Mouse (Mus musculus) frontal cortex, adult (tissue): ENCODE results near the gene Ppp1r2.

Source experiments
- ATAC-seq: cut with Nextera tagmentation; 2 replicates; pipeline ENCODE4 v1.9.2; 2017; ENCODE audit warnings: mild to moderate bottlenecking, moderate library complexity, mixed read lengths; ENCODE audit not compliant: low TSS enrichment

The Ppp1r2 gene

GRCm38 (mm10) chr16:31290281-31290680 is 15.2 kb upstream of the Ppp1r2 start:
- peak; percentile 85 for ATAC-seq

- ATAC-seq = peak; percentile 88
These were observed 12.6 kb upstream of the Ppp1r2 start for GRCm38 (mm10) chr16:31287712-31288111.

DNA sequence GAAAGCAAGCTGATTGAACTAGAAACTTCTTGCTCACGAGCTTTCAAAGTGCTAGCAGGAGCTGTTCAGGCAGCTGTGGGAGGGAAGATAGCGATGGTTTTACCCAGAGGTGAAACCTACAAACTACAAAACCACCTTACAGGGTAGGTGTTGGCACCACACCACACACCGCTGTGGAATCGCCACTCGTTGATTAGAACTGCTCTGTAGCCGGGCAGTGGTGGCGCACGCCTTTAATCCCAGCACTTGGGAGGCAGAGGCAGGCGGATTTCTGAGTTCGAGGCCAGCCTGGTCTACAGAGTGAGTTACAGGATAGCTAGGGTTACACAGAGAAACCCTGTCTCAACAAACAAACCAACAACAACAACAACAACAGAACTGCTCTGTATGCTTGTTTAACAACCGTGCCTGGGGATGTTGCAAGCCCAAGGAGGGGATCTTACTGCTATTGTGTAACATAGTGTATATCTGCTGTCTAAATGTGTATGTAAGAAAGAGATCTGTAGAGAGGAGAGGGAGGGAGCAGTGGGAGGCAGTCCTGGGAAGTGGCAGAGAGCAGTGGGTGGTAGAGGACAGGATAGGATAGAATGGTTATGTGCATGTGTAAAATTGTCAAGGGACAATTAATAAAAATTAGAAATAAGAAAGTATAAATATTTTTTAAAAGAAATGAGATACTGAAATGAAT is 11.9 kb upstream of the Ppp1r2 start:
- ATAC-seq = no peak

DNA sequence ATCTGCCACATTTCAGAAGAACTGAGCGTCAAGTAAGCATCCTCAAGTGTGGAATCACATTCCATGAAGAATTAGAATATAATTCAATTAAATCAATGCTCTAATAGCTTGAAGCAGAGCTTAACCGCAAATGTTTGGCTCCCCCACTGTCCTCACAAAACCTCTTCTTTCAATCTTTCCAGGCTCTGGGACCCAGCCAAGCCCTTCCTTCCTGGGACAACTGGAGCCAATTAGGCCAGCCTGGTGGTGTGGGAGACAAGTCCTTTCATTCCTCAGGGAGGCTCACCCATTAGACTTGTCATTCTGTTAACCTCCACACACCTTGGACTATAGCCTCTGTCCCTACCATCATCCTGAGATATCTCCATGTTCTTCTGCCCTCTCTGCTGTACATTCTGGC is 6.9 kb upstream of the Ppp1r2 start:
- no peak for ATAC-seq

- ATAC-seq = no peak
These were observed 5.1 kb upstream of the Ppp1r2 start for GRCm38 (mm10) chr16:31280176-31280575.

DNA sequence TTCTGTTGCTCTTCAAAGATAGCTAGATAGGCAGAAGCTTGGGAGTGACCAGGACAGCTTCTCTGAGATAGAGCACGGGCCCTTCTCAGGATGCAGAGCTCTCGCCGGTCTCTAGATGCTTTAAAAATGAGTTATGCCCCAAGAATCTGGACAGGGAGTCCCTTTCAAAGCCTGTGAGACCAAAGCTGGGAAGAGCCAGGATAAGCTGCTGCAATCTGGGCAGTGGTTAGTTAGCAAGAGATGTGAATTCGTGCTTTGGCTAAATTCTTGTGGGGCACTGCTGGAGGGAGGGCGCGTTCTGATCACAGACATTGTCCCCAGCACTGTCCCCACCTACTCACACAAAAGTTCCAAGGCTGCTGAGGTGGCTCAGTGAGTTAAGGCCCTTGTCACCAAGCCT is 3.5 kb upstream of the Ppp1r2 start:
- no peak for ATAC-seq

DNA sequence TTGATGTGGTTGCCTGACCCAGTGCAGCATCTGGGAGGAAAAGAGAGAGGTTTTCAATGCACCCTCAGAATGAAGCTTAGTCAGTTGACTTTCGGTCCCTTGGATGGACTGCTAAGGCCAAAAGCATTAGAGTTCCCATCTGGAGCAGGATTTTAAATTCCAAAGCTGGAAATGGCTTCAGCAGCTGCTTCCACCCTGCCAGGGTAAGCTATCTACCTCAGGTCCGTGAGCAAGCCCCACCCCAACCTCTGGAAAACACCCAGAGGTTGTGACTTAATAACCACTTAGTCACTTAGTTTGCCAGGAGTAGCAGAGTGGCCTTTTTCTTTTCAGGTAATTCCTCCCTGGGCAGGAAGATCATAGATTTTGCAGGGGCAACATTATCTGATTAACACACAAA is 3.0 kb upstream of the Ppp1r2 start:
- no peak for ATAC-seq

- peak; percentile 15; the same call in 1 of the 2 replicates for ATAC-seq
These were observed 1.9 kb upstream of the Ppp1r2 start for GRCm38 (mm10) chr16:31276962-31277361.

DNA sequence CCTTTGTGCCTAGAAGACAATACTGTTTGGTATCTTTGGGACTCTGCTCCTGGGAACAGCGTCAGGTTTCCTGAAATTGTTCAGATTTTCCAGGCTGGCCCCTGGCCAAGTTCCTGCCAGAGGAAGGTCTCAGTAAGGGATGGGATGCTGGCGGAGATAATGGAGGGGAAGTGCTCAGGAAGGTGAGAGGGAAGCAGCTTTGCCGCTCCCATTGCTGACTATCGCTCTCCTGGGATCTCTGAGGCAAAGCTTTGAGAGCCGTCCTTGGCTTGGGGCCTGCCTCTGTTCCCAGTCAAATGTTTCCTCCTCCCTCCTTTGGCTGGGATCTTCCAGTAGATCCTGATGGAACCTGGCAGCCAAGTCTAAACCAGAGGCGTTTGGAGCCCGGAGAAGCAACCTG is 1.5 kb upstream of the Ppp1r2 start:
- peak; percentile 66 for ATAC-seq

DNA sequence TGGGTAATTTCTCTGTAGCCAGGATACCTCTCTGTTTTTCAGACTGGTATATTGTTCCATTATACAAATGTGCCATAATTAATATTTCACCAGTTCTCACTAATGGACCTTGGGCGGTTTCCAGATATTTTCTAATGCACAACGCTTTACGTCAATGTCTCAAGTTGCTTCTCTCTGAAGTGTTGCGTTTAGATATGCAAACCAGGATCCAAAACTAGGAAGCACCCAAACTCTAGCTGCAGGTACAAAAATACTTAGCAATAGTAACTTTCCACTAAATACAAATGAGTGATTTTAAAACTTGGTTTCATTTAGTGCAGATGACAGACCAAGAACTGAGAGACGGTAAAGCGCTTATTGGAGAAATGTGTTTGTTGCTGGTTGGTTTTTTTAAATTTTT is 993 bp downstream of the Ppp1r2 start:
- no peak for ATAC-seq

GRCm38 (mm10) chr16:31266692-31267091 is 8.4 kb downstream of the Ppp1r2 start:
- no peak for ATAC-seq

- ATAC-seq = no peak
These were observed 18.9 kb downstream of the Ppp1r2 start for GRCm38 (mm10) chr16:31256151-31256550.

GRCm38 (mm10) chr16:31255685-31256084 is 19.4 kb downstream of the Ppp1r2 start:
- no peak for ATAC-seq

- ATAC-seq = no peak
These were observed 25.7 kb downstream of the Ppp1r2 start for GRCm38 (mm10) chr16:31249401-31249800.

DNA sequence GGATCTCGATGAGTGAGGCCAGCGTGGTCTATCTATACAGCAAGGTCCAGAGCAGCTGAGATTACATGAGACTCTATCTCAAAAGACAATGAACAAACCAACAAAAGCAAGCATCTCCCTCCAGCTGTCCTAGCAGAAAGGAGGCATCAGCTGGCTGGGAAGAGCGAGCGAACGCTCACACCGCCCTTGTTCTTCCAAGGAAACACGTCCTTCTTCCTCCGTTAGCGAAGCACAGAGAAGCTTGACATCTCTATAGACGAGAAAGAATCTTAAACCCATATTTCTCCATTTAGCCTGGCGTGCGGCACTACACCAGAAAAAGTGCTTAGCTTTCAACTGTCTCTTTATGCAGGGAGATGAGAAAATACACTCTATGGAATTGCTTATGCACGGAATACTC is 26.4 kb downstream of the Ppp1r2 start:
- peak; percentile 64 for ATAC-seq

GRCm38 (mm10) chr16:31247442-31247841 is 27.6 kb downstream of the Ppp1r2 start:
- no peak for ATAC-seq

DNA sequence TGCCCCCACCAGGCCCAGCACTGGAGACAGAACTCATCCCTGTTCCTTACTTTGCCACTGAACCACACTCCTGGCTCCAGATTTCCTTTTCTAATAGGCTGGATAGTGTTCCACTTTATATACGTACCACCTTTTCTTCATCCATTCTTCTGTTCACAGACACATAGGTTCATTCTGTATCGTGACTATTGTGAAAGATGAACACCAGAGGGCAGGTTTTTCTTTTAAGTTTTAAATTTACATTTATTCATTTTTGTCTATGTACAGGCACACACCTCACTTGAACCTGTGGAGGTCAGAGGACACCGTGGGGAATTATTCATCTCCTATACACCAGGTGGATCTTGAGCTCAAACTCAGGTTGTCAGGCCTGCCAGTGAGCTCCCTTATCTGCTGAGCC is 31.0 kb downstream of the Ppp1r2 start:
- ATAC-seq = no peak

- ATAC-seq = peak; percentile 88
These were observed 33.6 kb downstream of the Ppp1r2 start for GRCm38 (mm10) chr16:31241433-31241832.

GRCm38 (mm10) chr16:31240569-31240968 is 34.5 kb downstream of the Ppp1r2 start:
- peak; percentile 67 for ATAC-seq

DNA sequence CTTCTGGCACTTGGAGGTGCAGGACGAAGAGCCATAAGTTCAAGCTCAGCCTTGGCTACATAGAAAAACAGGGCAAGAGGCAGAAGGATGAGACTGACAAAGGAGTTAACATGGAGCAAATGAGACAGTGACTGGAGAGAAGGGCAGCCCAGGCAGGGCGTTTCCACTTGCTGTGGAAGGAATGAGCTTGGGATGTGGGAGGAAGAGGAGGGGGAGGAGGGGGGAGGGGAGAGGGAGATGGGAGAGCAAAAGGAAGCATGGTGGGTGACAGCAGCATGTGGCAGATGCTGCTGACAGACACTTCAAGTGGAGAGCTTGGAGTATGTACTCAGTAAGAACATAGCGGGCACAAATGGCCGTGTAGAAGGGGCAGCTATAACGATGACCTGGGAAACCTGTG is 36.8 kb downstream of the Ppp1r2 start:
- no peak for ATAC-seq

- no peak for ATAC-seq
These were observed 39.4 kb downstream of the Ppp1r2 start for GRCm38 (mm10) chr16:31235457-31236310.

DNA sequence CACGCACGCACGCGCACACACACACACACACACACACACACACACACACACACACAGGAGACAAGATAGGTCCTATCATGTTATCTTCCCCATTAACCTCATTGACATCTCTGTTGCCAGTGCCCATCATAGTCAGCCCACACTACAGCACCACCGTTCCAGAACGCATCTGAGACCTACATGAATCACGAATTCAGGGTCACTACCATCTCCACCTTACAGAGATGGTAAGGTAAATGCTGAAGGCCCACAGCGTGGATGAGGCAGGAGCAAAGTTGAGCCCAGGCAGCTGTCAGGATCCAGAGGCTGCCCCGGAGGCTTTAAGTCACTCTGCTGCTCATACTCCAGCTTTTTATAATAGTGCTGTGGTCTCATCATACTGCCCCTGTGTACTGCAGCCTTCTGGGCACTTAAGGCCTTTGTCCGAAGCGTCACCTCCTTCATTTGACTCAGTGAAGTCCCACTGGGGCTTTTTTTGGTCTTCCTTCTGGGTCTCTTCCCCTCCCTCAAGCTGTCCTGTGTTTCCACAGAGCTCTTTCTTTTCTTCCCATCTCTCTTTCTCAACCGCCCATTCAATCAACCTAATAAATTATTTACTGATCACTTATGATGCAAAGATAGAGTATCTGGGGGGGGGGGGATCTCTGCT is 40.1 kb downstream of the Ppp1r2 start:
- no peak for ATAC-seq

DNA sequence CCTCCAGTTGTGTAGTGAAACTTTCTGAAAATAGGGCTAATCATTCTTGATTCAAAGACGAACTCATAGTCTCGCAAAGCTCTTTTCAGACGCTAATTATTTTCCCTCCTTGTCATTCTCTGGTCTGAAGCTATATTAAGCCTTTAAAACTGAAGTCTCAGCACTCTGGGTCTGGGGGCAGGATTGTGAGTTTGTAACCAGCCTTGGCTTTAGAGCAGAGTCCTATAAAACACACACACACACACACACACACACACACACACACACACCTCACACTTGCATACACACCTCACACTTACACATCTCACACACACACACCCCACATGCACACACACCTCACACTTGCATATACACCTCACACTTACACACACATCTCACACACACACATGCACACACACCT is 40.7 kb downstream of the Ppp1r2 start:
- ATAC-seq = 0 out of 2 replicates have a peak, but pooled peaks have one; percentile 1
